Mouse (Mus musculus) spleen, adult 18-20 months (tissue): ENCODE results near the gene Iqgap3.

Experiments
- DNase-seq, 2 experiments: peaks; one replicate each; pipeline ENCODE4 v3.0.0; 2022; ENCODE audit warnings: mixed read lengths in 2 of 2

The Iqgap3 gene

DNA sequence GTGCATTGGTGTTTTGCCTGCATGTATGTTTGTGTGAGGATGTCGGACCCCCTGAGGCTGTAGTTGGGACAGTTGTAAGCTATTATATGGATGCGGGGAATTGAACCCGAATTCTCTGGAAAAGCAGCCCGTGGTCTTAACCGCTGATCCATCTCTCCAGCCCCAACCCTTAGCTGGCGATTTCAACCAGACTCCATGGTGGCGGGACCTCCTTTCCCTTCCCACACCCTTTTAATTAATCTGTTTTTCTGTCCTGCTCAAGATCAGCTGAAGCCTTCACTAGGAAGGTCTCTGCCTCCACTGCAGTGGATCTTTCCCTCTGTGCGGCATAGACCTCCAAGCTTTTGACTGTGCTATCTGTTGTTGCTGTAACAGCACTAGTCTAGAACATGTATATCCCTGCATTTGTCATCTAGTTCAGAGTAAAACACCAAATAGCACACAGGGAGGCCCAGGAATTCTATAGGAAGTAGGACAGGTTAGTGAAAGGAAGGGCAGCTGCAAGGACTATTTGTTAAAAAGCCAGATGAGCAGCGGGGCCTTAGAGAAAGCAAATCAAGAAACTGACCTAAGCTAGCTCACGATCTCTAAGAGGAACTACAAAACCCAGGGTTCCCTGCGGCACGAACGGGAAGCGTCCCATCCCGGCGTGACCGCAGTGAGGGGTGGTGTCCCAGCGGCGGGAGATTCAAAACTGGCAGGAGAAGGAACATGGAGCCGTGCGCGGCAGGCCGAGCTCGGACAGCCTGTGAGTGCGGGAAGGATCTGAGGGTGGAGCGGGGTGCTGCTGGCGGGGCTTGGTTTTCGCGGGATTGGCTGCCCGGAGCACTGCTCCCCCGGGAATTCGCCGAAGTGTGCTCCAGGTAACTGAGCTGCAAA lies at the start of gene Iqgap3:
Iqgap3 (plus strand) TSS at position 627 of the 879 bp plus-strand sequence.
- peak; percentile 71 to 82 for DNase-seq

DNA sequence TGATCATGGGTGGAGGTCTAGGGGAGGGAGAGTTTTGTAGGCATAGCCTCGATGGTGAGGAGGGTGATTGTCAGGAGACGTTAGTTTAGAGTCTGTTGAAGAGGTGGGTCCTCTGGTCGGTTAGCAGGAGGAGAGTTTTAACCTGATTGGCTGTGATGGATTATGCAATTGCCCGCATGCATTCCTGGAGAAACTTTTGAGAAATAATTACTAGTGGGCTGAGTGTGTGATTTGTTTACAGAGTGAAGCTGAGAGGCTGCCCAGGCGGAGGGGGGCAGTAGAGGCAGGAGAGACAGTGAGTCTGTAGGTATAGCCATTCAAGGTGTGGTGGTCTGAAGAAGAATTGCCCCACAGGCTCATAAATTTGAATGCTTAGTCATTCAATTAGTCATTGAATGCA lies 48.3 kb upstream of the Iqgap3 start:
- no peak for DNase-seq

DNA sequence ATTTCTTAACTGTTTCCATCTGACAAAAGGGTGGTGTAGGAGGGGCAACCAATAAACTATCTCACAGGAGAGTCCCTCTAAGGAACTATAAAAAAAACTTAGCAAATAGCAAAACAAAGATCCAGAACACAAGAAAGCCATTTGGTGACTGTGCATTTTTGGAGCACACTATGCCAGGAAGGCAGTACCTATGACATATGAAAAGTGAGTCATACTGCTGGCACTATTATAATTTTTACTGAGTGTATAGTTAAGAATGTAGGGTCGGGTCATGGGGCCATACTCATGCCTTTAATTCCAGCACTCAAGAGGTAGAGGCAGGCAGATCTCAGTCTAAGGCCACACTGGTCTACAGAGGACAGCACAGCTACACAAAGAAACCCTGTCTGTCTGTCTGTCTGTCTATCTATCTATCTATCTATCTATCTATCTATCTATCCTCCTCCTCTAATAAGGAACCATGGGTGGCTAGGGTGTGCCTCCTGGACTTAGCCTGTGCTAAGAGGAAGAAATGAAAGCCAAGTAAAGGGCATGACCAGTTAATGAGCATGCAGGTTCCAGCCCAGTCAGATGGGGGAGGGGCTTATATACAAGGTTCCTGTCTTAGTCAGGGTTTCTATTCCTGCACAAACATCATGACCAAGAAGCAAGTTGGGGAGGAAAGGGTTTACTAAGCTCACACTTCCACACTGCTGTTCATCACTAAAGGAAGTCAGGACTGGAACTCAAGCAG lies 46.0 kb upstream of the Iqgap3 start:
- no peak for DNase-seq

DNA sequence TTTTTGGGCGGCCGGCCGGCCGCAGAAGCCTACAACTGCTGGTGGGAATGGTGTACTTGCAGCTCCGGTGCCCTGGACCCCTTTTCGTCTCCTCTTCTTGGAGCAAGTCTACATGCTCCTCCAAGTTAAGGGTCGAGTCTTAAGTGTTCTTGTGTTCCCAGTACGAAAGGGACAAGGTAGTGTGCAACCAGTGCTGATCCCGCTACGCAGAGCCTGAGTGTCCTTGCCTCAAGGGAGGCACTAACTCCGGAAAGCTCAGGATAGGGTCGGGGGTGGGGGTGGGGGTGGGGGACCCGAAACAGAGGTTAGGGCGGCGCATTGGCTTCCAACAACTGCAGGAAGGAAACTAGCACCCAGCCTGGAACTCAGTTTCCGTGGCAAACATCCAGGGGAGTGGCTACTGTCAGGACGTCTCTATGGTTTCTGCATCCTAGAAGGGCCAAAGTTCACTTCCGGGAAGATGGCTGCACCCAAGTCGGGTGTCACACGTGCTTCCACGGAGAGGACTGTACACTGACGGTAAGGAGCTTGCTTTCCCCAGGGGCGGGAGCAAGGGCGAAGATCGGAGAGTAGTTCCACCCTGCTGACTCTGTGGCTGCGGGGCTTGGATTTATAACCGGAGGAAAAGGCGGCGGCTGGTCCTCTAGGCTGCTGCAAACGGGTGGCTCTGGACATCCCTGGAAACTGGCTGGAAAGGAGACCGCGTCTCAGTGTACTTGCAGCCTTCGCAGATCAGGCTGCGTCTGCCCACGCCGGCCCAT lies 38.9 kb upstream of the Iqgap3 start, which contains the start of gene Gpatch4:
Gpatch4 (plus strand) TSS at position 448 of the 761 bp plus-strand sequence.
- peak; percentile 57 to 68 for DNase-seq

DNA sequence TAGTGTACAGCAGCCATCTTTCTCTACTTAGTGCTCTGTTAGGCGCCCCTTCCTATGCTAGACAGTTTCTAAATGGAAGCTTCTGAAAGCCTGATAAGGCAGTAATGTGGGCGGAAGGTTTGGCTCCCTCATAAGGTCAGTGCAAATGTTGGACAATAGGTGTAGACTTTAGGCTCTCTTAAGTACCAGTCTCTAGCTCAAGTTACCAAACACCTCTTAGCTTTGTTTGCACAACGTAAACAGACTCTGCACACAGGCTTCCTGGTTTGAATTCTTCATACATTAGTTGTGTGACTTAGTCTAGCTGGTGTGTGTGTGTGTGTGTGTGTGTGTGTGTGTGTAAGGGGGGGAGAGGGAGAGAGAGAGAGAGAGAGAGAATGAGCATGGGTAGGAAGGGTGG lies 32.2 kb upstream of the Iqgap3 start:
- DNase-seq = no peak

DNA sequence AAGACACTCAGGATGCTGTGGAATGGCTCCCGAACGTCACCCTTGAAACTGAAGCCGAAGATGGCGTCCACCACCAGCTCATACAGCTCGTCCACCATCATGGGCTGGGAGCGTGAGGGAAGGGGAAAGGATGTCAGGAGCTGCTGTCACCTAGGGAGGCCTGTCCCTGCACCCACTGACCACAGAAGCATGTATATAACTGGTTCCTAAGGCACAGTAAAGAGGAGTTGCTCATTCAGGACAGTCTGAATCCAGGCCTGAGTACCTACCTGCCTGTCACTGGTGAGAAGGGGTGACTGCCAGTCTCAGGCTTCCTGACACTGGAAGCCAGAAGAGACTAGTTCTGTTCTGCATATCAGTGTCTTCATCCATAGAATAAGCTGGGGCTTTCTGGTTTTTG lies 24.7 kb upstream of the Iqgap3 start:
- DNase-seq = no peak

DNA sequence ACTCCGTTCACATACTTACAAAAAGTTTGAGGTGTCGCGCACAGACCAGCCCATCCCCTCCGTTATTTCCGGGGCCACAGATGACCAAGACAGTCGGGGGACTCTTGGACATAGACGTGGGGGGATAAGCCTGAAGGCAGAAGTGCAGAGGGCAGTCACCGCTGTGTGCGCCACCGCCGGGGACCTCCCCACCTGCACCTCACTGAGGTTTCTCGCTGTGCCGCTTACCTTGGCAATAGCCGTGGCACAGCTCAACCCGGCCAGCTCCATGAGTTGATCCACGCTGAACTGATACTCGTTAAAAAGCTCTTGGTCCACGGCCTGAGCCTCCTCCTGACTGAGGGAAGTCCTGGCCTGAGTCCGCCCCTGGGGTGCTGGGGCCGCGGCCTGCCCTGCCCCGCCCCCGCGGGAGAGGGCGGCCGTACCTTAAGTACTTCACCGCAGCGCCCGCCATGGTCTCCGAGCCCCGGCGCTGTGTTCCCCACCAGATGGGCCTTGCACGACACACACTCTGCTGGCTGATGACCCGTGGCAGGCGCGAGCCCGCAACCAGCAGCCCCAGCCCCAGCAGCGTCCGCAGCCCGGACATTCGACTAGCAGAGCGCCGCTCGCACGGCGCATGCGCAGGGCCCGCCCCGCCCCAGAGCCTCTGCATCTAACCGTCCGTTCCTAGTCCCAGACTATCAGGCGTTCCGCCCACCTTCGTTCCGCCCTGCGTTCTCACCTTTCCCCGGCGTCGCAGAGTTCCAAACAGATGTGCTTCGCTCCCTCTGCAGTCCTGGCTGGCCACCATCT lies 23.7 kb upstream of the Iqgap3 start, which contains the start of gene Naxe:
Naxe (minus strand) TSS at position 594 of the 795 bp plus-strand sequence.
- DNase-seq = peak; percentile 78 to 79

DNA sequence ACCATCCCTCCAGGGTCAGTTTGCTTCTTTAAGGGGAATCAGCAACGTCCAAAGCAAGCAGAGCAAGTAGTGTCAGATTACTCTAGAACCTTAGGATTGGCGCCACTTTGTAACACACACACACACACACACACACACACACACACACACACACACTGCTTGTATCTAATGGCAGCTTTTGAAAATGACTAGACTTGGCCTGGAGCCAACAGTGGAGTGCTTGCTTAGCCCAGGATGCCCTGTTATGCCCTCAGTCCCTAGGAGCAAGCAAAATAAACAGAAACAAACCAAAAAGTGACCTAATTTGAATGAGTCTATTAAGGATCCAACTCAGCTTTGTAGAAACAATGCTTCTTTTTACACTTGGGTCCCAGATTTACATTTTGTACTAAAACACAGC lies 13.4 kb upstream of the Iqgap3 start:
- DNase-seq = no peak

DNA sequence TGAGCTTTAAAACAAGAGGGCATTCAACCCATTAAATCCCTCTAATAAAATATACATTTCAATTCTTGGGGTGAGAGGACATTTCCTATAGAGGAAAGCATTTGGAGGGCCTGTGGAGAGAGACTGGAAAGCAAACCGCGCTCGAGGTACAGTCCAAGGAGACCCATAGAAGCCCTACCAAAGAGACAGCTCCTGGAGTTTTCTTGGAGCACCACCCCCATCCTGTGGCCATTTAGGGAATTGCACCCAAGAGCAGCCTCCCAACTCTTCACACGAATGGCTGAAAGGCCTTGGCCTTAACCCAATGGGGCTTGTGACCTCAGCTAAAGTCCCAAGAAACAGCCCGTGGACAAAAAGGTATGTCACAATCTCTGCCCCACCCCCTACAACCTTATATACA lies 10.0 kb upstream of the Iqgap3 start:
- peak; percentile 61 to 87 for DNase-seq

DNA sequence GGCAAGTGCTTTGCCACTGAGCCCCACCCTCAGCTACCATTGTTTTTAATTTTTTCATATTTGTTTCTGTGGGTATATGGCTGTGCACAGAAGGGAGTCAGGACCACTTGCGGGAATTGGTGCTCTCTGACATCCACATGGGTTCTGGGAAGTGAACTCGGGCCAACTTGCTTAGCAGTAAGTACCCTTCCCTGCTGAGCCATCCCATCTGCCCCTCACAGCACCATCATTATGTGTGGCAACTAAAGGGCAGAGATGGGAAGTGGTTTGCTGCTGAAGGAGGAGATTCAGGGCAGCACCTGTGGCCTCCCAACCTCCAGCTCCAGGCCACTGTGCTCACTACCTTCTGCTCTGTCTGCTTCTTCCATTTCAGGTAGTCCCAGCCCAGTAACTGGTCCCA lies 8.1 kb upstream of the Iqgap3 start:
- DNase-seq = no peak

DNA sequence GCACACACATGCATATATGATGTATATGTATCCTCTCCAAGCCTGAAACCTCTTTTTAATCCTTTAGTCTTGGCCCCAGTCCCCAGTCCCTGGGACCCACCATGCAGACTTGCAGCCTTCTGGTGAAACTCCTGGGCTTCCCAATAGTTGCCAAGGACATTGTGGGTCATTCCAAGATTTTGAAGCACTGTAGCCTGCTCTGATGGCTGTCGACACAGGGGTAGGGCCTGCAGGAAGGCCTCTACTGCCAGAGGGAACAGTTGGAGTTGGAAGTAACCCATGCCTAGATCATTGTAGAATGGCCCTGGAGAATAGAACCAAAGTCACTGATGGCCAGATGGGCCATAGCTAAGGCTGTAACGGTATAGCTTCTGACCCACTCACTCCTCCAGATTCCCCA lies 7.4 kb upstream of the Iqgap3 start:
- DNase-seq = no peak

DNA sequence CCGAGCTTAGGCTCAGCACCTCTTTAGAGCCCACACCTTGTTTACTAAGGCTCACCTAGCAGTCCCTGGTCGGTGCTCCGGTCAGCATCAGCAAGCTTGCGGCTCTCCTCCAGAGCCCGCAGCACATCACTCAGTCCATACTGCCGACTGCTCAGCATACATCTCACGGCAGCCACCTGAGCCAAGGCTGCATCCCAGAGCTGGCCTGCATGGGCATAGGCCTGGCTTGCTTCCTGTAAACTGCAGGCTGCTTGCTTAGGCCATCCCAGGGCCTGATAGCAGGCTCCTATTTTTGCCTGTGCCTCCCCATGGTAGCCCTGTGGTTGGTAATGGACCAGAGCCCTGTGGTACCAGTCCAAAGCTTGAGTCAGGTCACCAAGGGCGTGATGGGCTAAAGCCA lies 7.0 kb upstream of the Iqgap3 start:
- no peak for DNase-seq

DNA sequence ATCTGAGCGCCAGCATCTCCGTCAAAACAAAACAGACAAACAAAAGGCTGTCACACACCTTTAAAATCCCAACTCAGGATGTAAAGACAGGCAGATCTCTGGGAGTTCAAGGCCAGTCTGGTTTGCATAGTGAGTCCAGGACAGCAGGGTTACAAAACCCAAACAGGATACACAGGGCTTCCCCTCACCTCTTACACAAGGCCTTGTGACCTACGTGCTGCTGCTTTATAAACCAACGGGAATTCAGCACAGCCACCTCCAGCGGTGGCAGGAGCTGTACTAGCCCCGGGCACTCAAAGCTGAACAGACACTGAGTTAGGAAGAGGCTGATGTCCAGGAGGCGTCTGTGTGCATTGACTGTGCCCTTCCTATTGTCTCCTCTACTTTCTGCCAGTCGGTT lies 4.3 kb upstream of the Iqgap3 start:
- DNase-seq = no peak

DNA sequence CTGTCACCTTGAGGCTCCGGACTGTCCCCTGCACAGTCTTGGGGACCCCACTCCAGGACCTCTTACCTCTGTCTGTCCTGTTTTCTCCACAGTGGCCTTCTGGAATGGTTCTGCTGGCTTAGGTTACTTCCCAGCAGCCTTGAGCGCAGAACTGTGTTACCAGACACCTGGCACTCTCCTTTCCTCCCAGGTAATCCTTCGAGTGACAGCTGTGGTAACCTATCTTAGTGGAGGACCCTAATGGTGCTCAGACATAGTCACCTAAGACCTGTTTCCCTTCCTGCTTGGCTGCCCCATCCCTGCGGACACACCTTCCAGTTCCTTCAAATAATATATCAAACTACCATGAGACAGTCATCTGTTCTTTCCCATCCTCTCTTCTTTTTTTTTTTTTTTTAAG lies 3.6 kb upstream of the Iqgap3 start, which contains the start of gene Ttc24:
Ttc24 (minus strand) TSS at position 101 of the 400 bp plus-strand sequence.
- no peak for DNase-seq

DNA sequence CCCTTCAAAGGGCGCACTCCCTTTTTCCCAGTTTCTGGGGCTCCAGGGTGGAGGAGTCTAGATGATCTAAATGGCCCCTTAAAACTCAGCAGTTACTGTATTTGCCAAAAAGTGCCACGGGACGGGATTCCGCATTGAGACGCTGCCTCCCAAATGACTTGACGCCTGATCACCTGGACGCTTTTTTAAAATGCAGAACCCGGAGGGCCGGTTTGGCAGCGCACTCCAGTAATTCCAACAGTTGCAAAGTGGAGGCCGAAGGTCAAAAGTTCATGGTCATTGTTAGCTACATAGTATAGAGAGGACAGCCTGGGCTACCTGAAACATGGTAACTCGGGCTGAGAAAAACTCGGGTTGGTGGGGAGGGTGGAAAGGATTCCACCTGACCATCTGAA lies 450 bp downstream of the Iqgap3 start:
- no peak for DNase-seq

DNA sequence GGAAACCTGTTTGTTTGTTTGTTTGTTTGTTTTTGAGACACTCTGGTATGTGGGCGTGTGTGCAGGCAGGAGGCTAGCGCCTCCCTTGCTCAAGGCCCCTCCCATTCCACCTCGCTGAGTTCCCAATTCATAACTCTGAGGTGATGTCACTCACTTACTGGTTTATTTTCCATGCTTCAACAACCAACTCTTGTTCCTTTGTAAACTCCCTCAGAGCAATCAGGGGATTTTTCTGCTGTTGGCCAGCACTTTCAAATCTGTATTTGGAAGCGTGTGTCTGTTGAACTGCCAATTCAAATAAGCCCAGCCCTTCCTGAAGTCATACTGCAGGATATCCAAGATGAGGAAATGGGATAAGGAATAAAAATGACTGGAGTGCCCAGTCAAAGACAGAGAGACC lies 892 bp downstream of the Iqgap3 start:
- no peak for DNase-seq

DNA sequence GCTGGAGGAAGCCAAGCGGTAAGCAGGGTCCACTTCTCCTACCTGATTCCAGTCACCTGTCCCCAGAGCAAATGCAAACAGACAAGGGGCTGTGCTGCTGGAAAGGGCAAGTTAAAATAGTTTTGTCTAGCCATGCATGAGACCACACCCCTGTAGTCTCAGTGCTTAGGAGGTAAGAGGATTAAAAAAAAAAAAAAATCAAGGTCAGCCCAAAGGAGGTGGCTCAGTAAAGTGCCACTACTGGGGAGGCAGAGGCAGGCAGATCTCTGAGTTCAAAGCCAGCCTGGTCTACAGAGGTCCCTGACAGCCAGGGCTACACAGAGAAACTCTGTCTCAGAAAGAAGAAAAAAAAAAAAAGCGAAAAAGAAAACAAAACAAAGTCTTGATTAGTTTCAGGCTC lies 2.2 kb downstream of the Iqgap3 start:
- DNase-seq = no peak

DNA sequence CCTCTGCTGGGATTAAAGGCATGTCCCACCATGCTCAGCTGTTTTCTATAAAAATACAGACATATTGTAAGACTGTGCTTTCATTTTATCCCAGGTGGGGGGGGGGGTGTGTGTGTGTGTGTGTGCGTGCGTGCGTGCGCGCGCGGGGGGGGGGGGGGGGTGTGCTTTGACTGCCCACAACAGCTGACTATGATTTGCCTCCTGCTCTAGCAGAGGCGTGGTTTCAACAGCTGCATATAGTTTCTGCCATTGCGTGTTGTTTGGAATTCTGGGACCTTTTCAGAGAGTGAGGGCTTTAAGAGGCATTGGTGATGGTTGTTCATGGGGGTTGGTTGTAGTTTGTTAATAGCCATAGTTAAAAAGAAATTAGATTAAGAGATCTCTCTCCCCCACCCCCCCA lies 3.7 kb downstream of the Iqgap3 start:
- DNase-seq = no peak

DNA sequence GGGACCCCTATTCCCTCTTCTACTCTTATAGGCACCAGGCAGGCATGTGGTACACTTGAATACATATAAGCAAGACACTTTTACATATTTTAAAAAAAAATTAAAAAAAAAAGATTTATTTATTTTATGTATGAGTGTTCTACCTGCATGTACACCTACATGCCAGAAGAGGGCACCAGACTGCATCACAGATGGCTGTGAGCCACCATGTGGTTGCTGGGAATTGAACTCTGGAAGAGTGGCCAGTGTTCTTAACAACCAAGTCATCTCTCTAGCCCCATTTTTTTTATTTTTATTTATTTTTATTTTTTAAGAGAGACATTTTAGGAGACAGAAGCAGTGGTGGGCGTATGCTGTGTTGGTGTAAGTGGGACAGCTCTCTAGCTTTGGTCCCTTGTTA lies 5.9 kb downstream of the Iqgap3 start:
- DNase-seq = peak in 1 of 2 experiments; percentile 17

DNA sequence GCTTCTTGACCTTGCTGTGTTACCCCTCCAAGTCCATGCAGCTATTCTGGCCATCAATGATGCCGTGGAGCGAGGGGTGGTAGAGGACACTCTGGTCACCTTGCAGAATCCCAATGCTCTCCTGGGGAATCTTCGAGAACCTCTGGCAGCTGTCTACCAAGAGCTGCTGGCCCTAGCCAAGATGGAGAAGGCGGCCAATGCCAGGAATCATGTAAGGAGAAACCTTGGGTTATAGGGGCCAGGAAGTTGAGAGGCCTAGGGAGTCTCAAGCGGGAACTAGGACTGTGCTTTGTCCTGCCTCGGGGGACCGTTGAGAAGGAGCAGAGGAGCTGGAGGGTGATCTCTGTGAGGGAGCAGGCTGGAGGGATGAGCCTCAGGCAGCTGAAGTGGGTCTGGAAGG lies 8.3 kb downstream of the Iqgap3 start:
- DNase-seq = no peak

DNA sequence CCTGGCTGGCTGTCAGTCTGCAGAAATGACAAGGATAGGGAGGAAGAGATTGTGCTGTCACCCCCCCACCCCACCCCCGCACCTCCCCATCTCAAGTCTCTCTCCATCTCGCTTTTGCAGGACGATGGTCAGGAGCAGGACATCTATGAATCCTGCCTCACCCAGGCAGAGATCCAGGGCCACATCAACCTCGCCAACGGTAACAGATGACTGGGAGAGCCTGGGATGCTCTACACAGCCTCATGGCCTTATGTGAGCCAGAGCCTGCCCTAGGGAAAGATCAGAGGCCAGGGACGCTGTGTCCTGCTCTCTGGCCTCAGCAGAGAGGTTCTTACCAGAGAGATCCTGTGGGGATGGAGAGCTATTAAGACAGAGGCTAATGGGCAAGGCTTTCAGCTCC lies 8.8 kb downstream of the Iqgap3 start:
- no peak for DNase-seq

DNA sequence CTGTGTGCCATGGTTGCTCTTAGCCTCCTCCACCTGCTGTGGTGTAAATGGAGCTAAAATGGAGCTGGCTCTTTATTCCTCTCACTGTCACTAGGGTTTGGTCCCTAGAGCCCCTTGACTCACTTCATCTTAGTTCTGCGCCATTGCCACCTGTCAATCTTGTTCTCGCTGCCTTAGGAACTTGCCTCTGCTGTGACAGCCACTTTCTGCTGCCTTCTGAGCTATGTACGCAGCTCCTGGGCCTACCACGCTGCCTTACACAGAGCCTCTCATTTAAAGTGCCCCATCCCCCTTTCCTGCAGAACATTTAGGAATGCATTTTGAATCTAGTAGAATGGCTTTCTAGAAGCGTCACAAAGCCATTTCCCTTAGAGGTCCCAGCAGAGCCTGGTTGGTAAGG lies 12.4 kb downstream of the Iqgap3 start:
- no peak for DNase-seq
